Comparison of ENCODE assay signal across 10 mouse cellular contexts in the genomic region with DNA sequence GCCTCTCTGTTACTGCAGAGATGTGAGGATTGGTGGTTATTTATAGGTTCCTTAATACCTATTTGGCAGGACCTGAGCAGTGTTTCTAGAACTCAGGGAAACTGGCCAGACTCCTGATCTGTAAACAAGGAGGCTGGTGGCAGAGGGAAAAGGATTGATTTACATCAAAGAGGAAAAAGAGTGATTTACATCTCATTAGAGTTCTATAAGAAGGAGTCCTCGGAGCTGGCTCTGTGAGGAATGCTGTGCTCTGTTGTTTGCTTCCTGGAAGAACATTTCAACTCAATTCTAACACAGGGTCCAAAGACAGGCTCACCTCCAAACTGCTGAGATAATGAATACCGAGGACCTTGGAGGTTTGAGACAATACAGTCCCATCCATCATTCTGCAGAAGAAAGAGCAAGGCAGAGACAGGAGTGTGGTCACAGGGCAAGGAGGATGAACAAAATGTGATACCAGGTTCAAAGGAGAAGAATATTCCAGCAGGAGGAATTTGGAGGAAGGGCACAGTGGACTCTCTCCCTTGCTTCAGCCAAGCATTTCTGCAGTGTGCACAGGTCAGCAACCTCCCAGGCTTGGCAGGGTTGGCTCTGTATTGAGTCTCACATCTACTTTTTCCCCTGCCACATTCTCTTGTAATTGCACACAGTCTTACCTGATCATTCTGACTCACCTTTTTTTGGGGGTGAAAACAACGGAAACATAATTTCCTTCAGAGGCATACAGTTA.
DNase-seq lines count a peak whose midpoint lies in the region; ATAC-seq and TF ChIP-seq lines count a peak whose summit lies in the region.
"Had no signal": no experiment of that assay in that cellular context is flagged by ENCODE, and none has a peak within 500 bp of the region (broad histone marks: within the 10 kb centered on the region; RNA-seq: fewer than 3 reads in every experiment).

No protein-coding gene starts in this region.

- H3K27me3 ChIP-seq in heart, embryonic 10.5 days (ENCODE audit: insufficient read depth, poor library complexity, severe bottlenecking): no peaks in the 10 kb centered on the region
- H3K27me3 ChIP-seq in forebrain, postnatal 0 days (ENCODE audit: insufficient read depth, low read length): no peaks in the 10 kb centered on the region
- H3K27me3 ChIP-seq: neural tube, embryonic 12.5 days had no signal

- peak; percentile 43 for ATAC-seq in forebrain, postnatal 0 days

- H3K4me2 ChIP-seq in forebrain, postnatal 0 days (ENCODE audit: low read depth): no peak overlapping the region
- H3K4me2 ChIP-seq: neural tube, embryonic 12.5 days had no signal

- no peaks in the 10 kb centered on the region for H3K4me1 ChIP-seq in heart, embryonic 10.5 days
- no peaks in the 10 kb centered on the region for H3K4me1 ChIP-seq in forebrain, postnatal 0 days (ENCODE audit: insufficient read depth)
- H3K4me1 ChIP-seq: neural tube, embryonic 12.5 days had no signal

- no peak overlapping the region for H3K9ac ChIP-seq in forebrain, postnatal 0 days
- H3K9ac ChIP-seq: neural tube, embryonic 12.5 days had no signal

- peak; percentile 88 for DNase-seq in heart, adult 11 months
- DNase-seq in heart, embryonic 10.5 days (ENCODE audit: low spot score): no peak
- DNase-seq in R1 (ENCODE audit: low read depth, low spot score): peak; percentile 84
- peak; percentile 41 for DNase-seq in forebrain, postnatal 0 days
- DNase-seq in kidney, postnatal 25 days: peak; percentile 45 to 69
- DNase-seq in thymus, postnatal 0 days (ENCODE audit: low spot score): no peak
- DNase-seq in lung, postnatal 10 days: no peak
- DNase-seq in adrenal gland, postnatal 4 days (ENCODE audit: low spot score in 2 of 2): no peak
- DNase-seq: thymus, postnatal 25 days had no signal

- H3K4me3 ChIP-seq in heart, embryonic 10.5 days: no peak overlapping the region
- no peak overlapping the region for H3K4me3 ChIP-seq in forebrain, postnatal 0 days (ENCODE audit: low read depth, low read length)
- H3K4me3 ChIP-seq: neural tube, embryonic 12.5 days had no signal

- no peak overlapping the region for H3K27ac ChIP-seq in heart, embryonic 10.5 days
- 0 out of 2 replicates have a peak overlapping the region, but pooled peaks have one; percentile 4 for H3K27ac ChIP-seq in forebrain, postnatal 0 days (ENCODE audit: low read depth, low read length)
- H3K27ac ChIP-seq: neural tube, embryonic 12.5 days had no signal

- TF ChIP-seq CTCF in forebrain, postnatal 0 days (IDR thresholded peaks at IDR 0.05; ENCODE audit: low read depth): no peak

- 47% methylated on average over 3 of the region's 3 CpGs for WGBS in heart, embryonic 10.5 days
- WGBS in forebrain, postnatal 0 days: 28% methylated on average over 3 of the region's 3 CpGs

- no peaks in the 10 kb centered on the region for H3K9me3 ChIP-seq in heart, embryonic 10.5 days
- no peaks in the 10 kb centered on the region for H3K9me3 ChIP-seq in forebrain, postnatal 0 days (ENCODE audit: low read length)
- H3K9me3 ChIP-seq: neural tube, embryonic 12.5 days had no signal

- no peaks in the 10 kb centered on the region for H3K36me3 ChIP-seq in heart, embryonic 10.5 days
- no peaks in the 10 kb centered on the region for H3K36me3 ChIP-seq in forebrain, postnatal 0 days (ENCODE audit: insufficient read depth)
- H3K36me3 ChIP-seq: neural tube, embryonic 12.5 days had no signal

Comparison
In these comparisons a context has a peak if more than half of its experiments do, and no peak if none do; other contexts are left out.
1. DNase-seq: peak in heart, adult 11 months (single experiment), R1 (single experiment), forebrain, postnatal 0 days (single experiment) and kidney, postnatal 25 days (2 of 2); none in heart, embryonic 10.5 days (single experiment), thymus, postnatal 0 days (single experiment), lung, postnatal 10 days (single experiment) and adrenal gland, postnatal 4 days (0 of 2).